Mouse (Mus musculus) thymus, adult 2 months (tissue): ENCODE measurements around the gene Plcxd3.

Experiments used
- CTCF ChIP-seq: fragments of 200-500 bp; IDR thresholded peaks from 2 replicates; pipeline ENCODE4 v1.5.1; 2012; ENCODE audit warnings: mild to moderate bottlenecking, control low read depth, low read length, moderate library complexity, borderline replicate concordance; ENCODE audit not compliant: control insufficient read depth, poor library complexity, insufficient read depth; ENCODE audit errors: extremely low read depth
- POLR2A ChIP-seq: fragments of 200-500 bp; IDR thresholded peaks from 2 replicates; pipeline ENCODE4 v1.6.1; 2012; ENCODE audit warnings: mild to moderate bottlenecking, low read length, control low read depth, moderate library complexity; ENCODE audit not compliant: control insufficient read depth, poor library complexity, insufficient read depth; ENCODE audit errors: extremely low read depth

DNA sequence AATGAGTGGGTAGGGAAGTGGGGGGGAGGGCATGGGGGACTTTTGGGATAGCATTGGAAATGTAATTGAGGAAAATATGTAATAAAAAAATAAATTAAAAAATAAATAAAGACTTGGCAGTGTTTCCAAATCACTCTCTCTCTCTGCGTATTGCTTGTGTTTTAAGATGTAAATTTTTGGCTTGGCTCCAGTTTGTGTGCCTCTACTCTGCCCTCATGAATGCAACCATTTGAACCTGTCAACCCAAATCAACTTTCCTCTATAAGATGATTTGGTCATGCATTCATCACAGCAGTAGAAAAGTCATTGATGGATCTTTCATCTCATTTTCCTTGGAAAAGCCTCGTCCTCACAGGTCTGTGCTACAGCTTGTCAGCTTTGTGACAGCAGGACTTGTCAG is 121.7 kb downstream of the Plcxd3 start:
- TF ChIP-seq CTCF (no peak), POLR2A (no peak)
